Mouse (Mus musculus) heart, adult 2 months (tissue): ENCODE data around the gene Eif2ak3.

ENCODE experiments used
- CTCF ChIP-seq: fragments of 200-600 bp; IDR thresholded peaks from 2 replicates; pipeline ENCODE4 v1.8.1; 2022; ENCODE audit warnings: antibody characterized with exemption, mild to moderate bottlenecking, moderate library complexity
- EP300 ChIP-seq: fragments of 200-500 bp; IDR thresholded peaks from 2 replicates; pipeline ENCODE4 v1.6.1; 2011; ENCODE audit warnings: low read depth, low read length, control low read depth; ENCODE audit not compliant: insufficient read depth
- POLR2A ChIP-seq: fragments of 200-500 bp; IDR thresholded peaks from 2 replicates; pipeline ENCODE4 v1.6.1; 2011; ENCODE audit warnings: mild to moderate bottlenecking, low read depth, low read length, control low read depth; ENCODE audit not compliant: insufficient read depth

- TF ChIP-seq CTCF, result peak; percentile 81
- TF ChIP-seq EP300, result no peak
- TF ChIP-seq POLR2A, result no peak
Observed at GRCm38 (mm10) chr6:70804632-70805031, 39.7 kb upstream of the Eif2ak3 start.
